Mouse (Mus musculus) stomach, postnatal 0 days (tissue): ENCODE results near the gene Wrnip1.

ENCODE experiments used
- CTCF ChIP-seq: IDR thresholded peaks from 2 replicates; pipeline ENCODE4 v1.5.1; 2016; ENCODE audit warnings: antibody characterized with exemption, low read depth, mild to moderate bottlenecking, moderate library complexity
- EP300 ChIP-seq: optimal IDR thresholded peaks from 2 replicates; pipeline ENCODE3; 2016; ENCODE audit warnings: antibody characterized with exemption

DNA sequence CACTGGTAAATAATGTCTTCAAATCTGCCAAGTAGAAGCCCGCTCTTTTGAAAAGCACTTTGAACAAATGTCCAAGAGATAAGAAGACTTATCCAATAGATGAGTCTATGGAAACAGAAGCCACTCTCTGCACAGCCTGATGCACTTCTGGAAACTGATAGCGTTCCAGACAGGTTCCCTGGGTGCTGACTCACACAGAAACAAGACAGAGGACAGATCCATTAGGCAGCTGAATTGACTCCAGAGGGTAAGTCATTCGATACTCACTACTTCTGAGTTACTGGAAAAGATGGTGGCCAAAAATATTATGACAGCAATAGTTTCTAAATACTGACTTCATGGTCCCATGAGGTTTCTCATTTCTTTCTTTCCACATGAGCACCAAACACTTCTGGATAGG is 59.0 kb downstream of the Wrnip1 start:
- TF ChIP-seq EP300 (no peak), CTCF (no peak)
